Mouse (Mus musculus): ENCODE data around the gene Tlr13.
"Not testable (repeated sequence)": the region's sequence is repeated elsewhere in the genome, so short reads cannot be mapped to it uniquely, and the experiment has no call there.

Tlr13 gene

DNA sequence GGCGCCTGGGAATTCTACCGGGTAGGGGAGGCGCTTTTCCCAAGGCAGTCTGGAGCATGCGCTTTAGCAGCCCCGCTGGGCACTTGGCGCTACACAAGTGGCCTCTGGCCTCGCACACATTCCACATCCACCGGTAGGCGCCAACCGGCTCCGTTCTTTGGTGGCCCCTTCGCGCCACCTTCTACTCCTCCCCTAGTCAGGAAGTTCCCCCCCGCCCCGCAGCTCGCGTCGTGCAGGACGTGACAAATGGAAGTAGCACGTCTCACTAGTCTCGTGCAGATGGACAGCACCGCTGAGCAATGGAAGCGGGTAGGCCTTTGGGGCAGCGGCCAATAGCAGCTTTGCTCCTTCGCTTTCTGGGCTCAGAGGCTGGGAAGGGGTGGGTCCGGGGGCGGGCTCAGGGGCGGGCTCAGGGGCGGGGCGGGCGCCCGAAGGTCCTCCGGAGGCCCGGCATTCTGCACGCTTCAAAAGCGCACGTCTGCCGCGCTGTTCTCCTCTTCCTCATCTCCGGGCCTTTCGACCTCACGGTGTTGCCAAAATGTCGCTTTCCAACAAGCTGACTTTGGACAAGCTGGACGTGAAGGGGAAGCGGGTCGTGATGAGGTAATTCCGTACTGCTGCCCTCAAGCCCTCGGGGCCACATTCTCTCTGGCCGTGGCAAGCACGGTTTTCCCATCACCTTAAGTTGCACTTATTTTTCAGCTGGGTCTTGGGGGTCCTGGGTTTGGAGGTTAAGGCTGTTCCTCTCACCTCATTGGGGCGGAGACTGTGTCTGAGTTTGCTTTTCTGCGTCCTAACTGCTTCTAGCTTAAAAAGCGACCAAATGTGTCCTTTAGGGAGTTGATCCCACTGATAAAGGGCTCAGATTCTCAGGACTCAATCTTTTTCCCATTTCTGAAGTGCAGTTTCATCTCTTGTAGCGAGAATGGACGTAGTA lies 44.0 kb downstream of the Tlr13 start, which contains the start of gene Pgk1:
Pgk1 (plus strand) TSS at position 388 of the 937 bp plus-strand sequence.
- peak; percentile 91 for DNase-seq

DNA sequence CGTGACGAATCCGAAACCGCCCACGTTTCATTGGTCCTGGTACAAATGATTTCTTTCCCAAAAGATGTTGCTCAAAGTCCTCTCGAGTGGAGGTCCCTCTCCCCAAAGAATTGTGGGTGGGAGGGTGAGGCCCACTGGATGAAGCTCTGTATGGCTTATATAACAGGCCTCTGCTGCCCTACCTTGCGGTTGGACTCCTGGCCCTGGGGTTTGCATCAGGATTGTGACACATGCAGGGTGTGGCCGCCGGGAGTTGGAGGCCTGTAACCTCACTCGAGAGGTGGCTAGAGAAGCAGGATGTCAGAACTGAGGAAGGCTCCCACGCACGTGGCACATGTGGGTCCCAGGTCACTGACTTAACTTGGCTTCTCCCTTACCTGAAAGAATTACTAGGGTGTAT lies 44.7 kb downstream of the Tlr13 start:
- DNase-seq, result no peak

DNA sequence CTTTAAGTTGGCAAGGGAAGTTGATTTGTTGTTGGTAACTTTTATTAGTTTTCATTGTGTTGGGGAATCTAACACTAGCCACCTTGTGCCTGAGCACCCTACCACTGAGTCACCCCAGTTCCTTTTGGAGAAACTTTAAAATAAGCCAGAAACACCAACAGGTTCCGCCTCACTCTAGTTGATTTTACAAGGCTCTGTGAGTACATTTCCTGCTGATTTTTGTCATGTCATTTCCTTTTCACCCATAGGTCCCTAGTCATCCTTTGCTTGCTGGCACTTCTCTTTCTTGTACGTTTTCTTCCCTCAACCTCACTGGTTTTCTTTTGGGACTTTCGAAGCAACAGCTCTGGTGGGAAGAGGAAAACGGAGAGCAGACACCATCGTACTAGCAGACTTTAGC lies 46.4 kb downstream of the Tlr13 start:
- DNase-seq, result no peak

GRCm38 (mm10) chrX:106190091-106190490 lies 47.1 kb downstream of the Tlr13 start:
- DNase-seq, result no peak

DNA sequence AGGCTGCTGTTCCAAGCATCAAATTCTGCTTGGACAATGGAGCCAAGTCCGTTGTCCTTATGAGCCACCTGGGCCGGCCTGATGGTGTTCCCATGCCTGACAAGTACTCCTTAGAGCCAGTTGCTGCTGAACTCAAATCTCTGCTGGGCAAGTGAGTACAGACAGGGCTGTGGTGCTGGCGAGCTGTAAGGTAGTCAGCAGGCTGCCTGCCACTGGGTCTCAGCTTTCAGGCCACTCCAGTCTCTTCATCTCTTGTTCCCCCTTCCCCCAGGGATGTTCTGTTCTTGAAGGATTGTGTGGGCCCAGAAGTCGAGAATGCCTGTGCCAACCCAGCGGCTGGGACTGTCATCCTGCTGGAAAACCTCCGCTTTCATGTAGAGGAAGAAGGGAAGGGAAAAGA lies 51.4 kb downstream of the Tlr13 start:
- not testable (repeated sequence) for DNase-seq

DNA sequence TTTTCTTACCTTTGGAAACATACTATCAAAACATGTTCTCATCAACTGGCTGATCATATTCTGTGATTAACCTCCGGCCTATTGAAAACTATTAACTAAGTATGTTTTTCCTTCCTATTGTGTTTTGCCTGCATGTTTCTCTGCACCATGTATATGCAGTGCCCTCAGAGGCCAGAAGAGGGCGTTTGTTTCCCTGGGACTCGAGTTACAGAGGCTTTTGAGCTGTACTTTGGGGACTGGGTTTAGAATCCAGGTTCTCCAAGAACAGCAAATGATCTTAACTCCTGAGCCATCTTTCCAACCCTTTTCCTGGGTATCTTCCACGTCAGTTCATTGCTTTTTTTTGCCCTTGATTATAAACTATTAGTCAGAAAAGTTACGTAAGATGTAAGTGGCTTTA lies 54.3 kb downstream of the Tlr13 start:
- DNase-seq, result no peak

DNA sequence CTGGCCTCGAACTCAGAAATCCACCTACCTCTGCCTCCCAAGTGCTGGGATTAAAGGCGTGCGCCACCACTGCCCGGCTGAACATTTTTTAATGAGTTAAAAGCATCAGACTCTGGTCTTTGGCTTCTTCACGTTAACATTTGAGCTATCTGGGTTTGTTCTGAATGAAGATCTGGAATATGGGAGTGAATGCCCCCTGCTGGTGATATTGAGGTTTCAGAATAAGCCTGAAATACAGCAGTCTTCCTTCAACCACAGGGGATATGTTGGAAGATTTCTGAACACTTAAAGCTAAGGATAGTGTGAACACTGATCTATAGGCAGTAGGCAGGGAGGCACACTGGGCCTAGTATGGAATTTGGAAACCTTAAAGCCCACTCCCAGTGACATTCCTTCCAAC lies 55.9 kb downstream of the Tlr13 start:
- no peak for DNase-seq

DNA sequence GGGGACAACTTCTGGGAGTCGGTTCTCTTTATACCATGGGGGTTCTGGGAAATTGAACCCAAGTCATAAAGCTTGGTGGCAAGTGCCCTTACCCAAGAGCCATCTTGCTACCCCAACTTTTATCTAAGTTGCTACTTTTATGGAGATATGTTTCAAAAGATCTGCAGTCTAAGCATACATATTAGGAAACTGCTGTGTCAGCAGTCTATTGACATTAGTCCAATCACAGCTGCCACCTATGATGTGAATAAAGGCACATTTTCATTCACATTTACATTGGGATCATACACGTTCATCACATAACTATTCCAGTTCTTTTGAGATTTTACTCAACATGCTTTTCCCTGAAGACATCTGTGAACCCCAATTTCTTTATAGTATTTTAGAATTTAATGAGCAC lies 66.1 kb downstream of the Tlr13 start:
- DNase-seq, result no peak
